Mouse (Mus musculus) thymus, postnatal 10 days (tissue): ENCODE measurements around the gene Pex14.

ENCODE experiments used
- DNase-seq, 2 experiments: peaks; one replicate each; pipeline ENCODE4 v3.0.0; 2021; ENCODE audit warnings: low spot score in 2 of 2

The Pex14 gene

GRCm38 (mm10) chr4:148923414-148923813 lies 176.3 kb downstream of the Pex14 start:
- DNase-seq, result no peak

- DNase-seq, result no peak
Measured at GRCm38 (mm10) chr4:148922221-148922700, 177.4 kb downstream of the Pex14 start.

- DNase-seq, result no peak
Measured at GRCm38 (mm10) chr4:148920610-148921009, 179.1 kb downstream of the Pex14 start.

- DNase-seq, result no peak
Measured at GRCm38 (mm10) chr4:148918707-148919447, 180.8 kb downstream of the Pex14 start.

GRCm38 (mm10) chr4:148915849-148916248 lies 183.8 kb downstream of the Pex14 start:
- no peak for DNase-seq

- no peak for DNase-seq
Measured at GRCm38 (mm10) chr4:148914863-148915622, 184.6 kb downstream of the Pex14 start.

- no peak for DNase-seq
Measured at GRCm38 (mm10) chr4:148912826-148913590, 186.7 kb downstream of the Pex14 start.

GRCm38 (mm10) chr4:148912134-148912533 lies 187.5 kb downstream of the Pex14 start:
- no peak for DNase-seq
